Mouse (Mus musculus) myocyte (in vitro differentiated cells): ENCODE measurements around the gene Mmaa. TPM values are rescaled to one million over a fixed set of nuclear protein-coding genes. Genes with fewer than 3 reads are reported as not detected.

Experiments
- H3K27me3 ChIP-seq: one replicate; pipeline ENCODE4 v1.6.1; 2011; ENCODE audit not compliant: control insufficient read depth, insufficient read depth, insufficient read length
- H3K36me3 ChIP-seq: one replicate; pipeline ENCODE4 v1.6.1; 2011; ENCODE audit not compliant: control insufficient read depth, insufficient read depth
- H3K4me2 ChIP-seq: one replicate; pipeline ENCODE4 v1.6.1; 2011; ENCODE audit warnings: low read depth, control low read depth
- H3K4me3 ChIP-seq: one replicate; pipeline ENCODE4 v1.5.1; 2011; ENCODE audit warnings: mild to moderate bottlenecking, control low read depth, moderate library complexity
- H3K79me2 ChIP-seq: one replicate; pipeline ENCODE4 v1.6.1; 2011; ENCODE audit not compliant: control insufficient read depth, insufficient read depth
- H3ac ChIP-seq: one replicate; pipeline ENCODE4 v1.6.1; 2011; ENCODE audit not compliant: control insufficient read depth, insufficient read length
- E2F4 ChIP-seq: IDR thresholded peaks from one replicate; pipeline ENCODE4 v1.6.1; 2011; ENCODE audit warnings: mild to moderate bottlenecking, control low read depth, moderate library complexity; ENCODE audit not compliant: insufficient read depth
- MAX ChIP-seq: IDR thresholded peaks from one replicate; pipeline ENCODE4 v1.6.1; 2011; ENCODE audit warnings: low read depth, mild to moderate bottlenecking, control low read depth
- MYOD1 ChIP-seq, 3 experiments: IDR thresholded peaks; one replicate each; pipeline ENCODE4 v1.6.1; 2011; ENCODE audit warnings: control low read depth in 2 of 3, low read depth in 2 of 3, mild to moderate bottlenecking in 2 of 3, moderate library complexity in 1 of 3; ENCODE audit not compliant: insufficient read length in 2 of 3, control insufficient read depth in 1 of 3
- MYOG ChIP-seq, 3 experiments: IDR thresholded peaks; one replicate each; pipeline ENCODE4 v1.6.1; 2011; ENCODE audit warnings: control low read depth in 2 of 3, low read depth in 2 of 3, mild to moderate bottlenecking in 2 of 3; ENCODE audit not compliant: insufficient read length in 2 of 3, control insufficient read depth in 1 of 3, insufficient read depth in 1 of 3
- POLR2A ChIP-seq: IDR thresholded peaks from one replicate; pipeline ENCODE4 v1.6.1; 2011; ENCODE audit warnings: low read depth, mild to moderate bottlenecking, control low read depth, moderate library complexity; ENCODE audit not compliant: insufficient read length
- POLR2AphosphoS2 ChIP-seq: IDR thresholded peaks from one replicate; pipeline ENCODE4 v1.6.1; 2011; ENCODE audit warnings: low read depth, control low read depth; ENCODE audit not compliant: insufficient read length
- REST ChIP-seq: IDR thresholded peaks from one replicate; pipeline ENCODE4 v1.6.1; 2011; ENCODE audit warnings: mild to moderate bottlenecking, control low read depth, moderate library complexity; ENCODE audit not compliant: insufficient read depth, insufficient read length
- SRF ChIP-seq: IDR thresholded peaks from one replicate; pipeline ENCODE4 v1.6.1; 2011; ENCODE audit warnings: low read depth; ENCODE audit not compliant: control insufficient read depth, insufficient read length
- TCF12 ChIP-seq: IDR thresholded peaks from one replicate; pipeline ENCODE4 v1.6.1; 2011; ENCODE audit warnings: mild to moderate bottlenecking, control low read depth; ENCODE audit not compliant: poor library complexity, insufficient read depth, severe bottlenecking
- TCF3 ChIP-seq: IDR thresholded peaks from one replicate; pipeline ENCODE4 v1.6.1; 2011; ENCODE audit warnings: low read depth, control low read depth; ENCODE audit not compliant: insufficient read length
- USF1 ChIP-seq: IDR thresholded peaks from one replicate; pipeline ENCODE4 v1.6.1; 2011; ENCODE audit warnings: low read depth, mild to moderate bottlenecking, control low read depth, moderate library complexity
- polyA plus RNA-seq: library from polyadenylated mRNA; unstranded; fragments of >200 nt; fragmentation: generic; extraction: Trizol; gene quantifications from one replicate; pipeline ENCODE4 v1.2.1, GENCODE M21; 2012; ENCODE audit warnings: missing spikeins

Gene Mmaa
- polyA plus RNA-seq, 1 experiment, result 5.9 TPM

GRCm38 (mm10) chr8:79268921-79269320 lies 25.8 kb downstream of the Mmaa start:
- Histone ChIP-seq H3K79me2 (no peaks in the 10 kb centered on the region), H3K4me2 (no peak overlapping the region), H3K36me3 (no peaks in the 10 kb centered on the region), H3K4me3 (no peak overlapping the region), H3ac (no peak overlapping the region), H3K27me3 (no peaks in the 10 kb centered on the region)
- no peak for TF ChIP-seq MYOD1 (IDR thresholded peaks at IDR 0.05; ENCODE audit: control insufficient read depth in 1 of 3, insufficient read length in 2 of 3, low read depth in 2 of 3)
- TF ChIP-seq E2F4, result no peak
- no peak for TF ChIP-seq REST
- no peak for TF ChIP-seq MYOG (IDR thresholded peaks at IDR 0.05; ENCODE audit: control insufficient read depth in 1 of 3, insufficient read depth in 1 of 3, insufficient read length in 2 of 3, low read depth in 2 of 3)

- no peak for TF ChIP-seq POLR2A
- TF ChIP-seq TCF12, result no peak
- H3K27me3 ChIP-seq, result no peaks in the 10 kb centered on the region
- H3ac ChIP-seq, result no peak overlapping the region
- no peak overlapping the region for H3K4me3 ChIP-seq
- no peak overlapping the region for H3K4me2 ChIP-seq
- H3K36me3 ChIP-seq, result no peaks in the 10 kb centered on the region
- no peaks in the 10 kb centered on the region for H3K79me2 ChIP-seq
Observed at GRCm38 (mm10) chr8:79261920-79262319, 32.8 kb downstream of the Mmaa start.

GRCm38 (mm10) chr8:79256076-79256705 lies 38.5 kb downstream of the Mmaa start:
- Histone ChIP-seq H3K27me3 (no peaks in the 10 kb centered on the region), H3K4me2 (peak overlapping the region; percentile 31), H3ac (no peak overlapping the region), H3K79me2 (no peaks in the 10 kb centered on the region), H3K4me3 (no peak overlapping the region), H3K36me3 (no peaks in the 10 kb centered on the region)
- no peak for TF ChIP-seq POLR2AphosphoS2
- no peak for TF ChIP-seq TCF12
- TF ChIP-seq SRF, result no peak
- no peak for TF ChIP-seq MYOD1 (IDR thresholded peaks at IDR 0.05; ENCODE audit: control insufficient read depth in 1 of 3, insufficient read length in 2 of 3, low read depth in 2 of 3)
- no peak for TF ChIP-seq E2F4
- TF ChIP-seq REST, result no peak
- TF ChIP-seq TCF3, result no peak
- no peak for TF ChIP-seq MYOG (IDR thresholded peaks at IDR 0.05; ENCODE audit: control insufficient read depth in 1 of 3, insufficient read depth in 1 of 3, insufficient read length in 2 of 3, low read depth in 2 of 3)
- TF ChIP-seq USF1, result no peak
- TF ChIP-seq MAX, result no peak
- no peak for TF ChIP-seq POLR2A

- H3K4me2 ChIP-seq, result no peak overlapping the region
- no peaks in the 10 kb centered on the region for H3K27me3 ChIP-seq
- H3K79me2 ChIP-seq, result no peaks in the 10 kb centered on the region
- no peak for TF ChIP-seq TCF12
- TF ChIP-seq MAX, result no peak
- no peak for TF ChIP-seq TCF3
- peak in 1 of 3 experiments; percentile 47 for TF ChIP-seq MYOG (IDR thresholded peaks at IDR 0.05; ENCODE audit: control insufficient read depth in 1 of 3, insufficient read depth in 1 of 3, insufficient read length in 2 of 3, low read depth in 2 of 3)
- peak in 1 of 3 experiments; percentile 18 for TF ChIP-seq MYOD1 (IDR thresholded peaks at IDR 0.05; ENCODE audit: control insufficient read depth in 1 of 3, insufficient read length in 2 of 3, low read depth in 2 of 3)
- no peak overlapping the region for H3K4me3 ChIP-seq
- no peak overlapping the region for H3ac ChIP-seq
- no peaks in the 10 kb centered on the region for H3K36me3 ChIP-seq
Observed at GRCm38 (mm10) chr8:79253742-79254141, 41.0 kb downstream of the Mmaa start.

GRCm38 (mm10) chr8:79248470-79248869 lies 46.3 kb downstream of the Mmaa start, which contains the start of gene 1700011L22Rik:
Gene 1700011L22Rik, minus strand, starts transcription at chr8:79248570.
- Histone ChIP-seq H3K79me2 (no peaks in the 10 kb centered on the region), H3K27me3 (no peaks in the 10 kb centered on the region), H3K36me3 (no peaks in the 10 kb centered on the region), H3ac (no peak within 1 kb of the TSS), H3K4me2 (no peak within 1 kb of the TSS), H3K4me3 (no peak within 1 kb of the TSS)
- TF ChIP-seq POLR2AphosphoS2 (no peak), TCF3 (no peak)

GRCm38 (mm10) chr8:79243422-79243821 lies 51.3 kb downstream of the Mmaa start:
- no peak overlapping the region for H3K4me3 ChIP-seq
- no peak overlapping the region for H3ac ChIP-seq
- no peak overlapping the region for H3K4me2 ChIP-seq
- H3K27me3 ChIP-seq, result no peaks in the 10 kb centered on the region
- no peaks in the 10 kb centered on the region for H3K36me3 ChIP-seq
- TF ChIP-seq SRF (no peak), USF1 (peak; percentile 21)
- H3K79me2 ChIP-seq, result no peaks in the 10 kb centered on the region
